9 mouse cellular contexts compared by ENCODE assay signal in the genomic region with DNA sequence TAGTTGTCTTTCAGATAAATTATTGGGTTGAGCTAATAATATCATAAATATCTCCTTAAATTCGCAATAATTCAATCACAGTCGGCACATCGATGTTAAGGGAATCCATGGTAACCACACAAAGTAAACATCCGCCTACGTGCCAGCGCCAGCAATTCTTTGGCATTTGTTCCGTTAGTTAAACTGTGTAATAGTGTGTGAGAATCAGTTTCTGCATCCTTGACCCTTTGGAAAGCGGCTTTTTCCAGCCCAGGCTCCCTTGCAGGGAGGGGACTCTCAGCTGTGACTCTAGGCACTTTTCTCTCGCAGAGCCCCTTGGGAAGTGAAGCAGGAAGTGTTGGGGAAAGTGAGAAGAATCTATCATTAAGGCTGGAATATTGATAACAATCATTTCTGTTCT.
DNase-seq lines count a peak whose midpoint lies in the region; ATAC-seq and TF ChIP-seq lines count a peak whose summit lies in the region.
"Had no signal": no experiment of that assay in that cellular context is flagged by ENCODE, and none has a peak within 500 bp of the region (broad histone marks: within the 10 kb centered on the region; RNA-seq: fewer than 3 reads in every experiment).

No protein-coding gene starts in this region.

- H3K36me3 ChIP-seq in neural tube, embryonic 15.5 days, result no peaks in the 10 kb centered on the region

- H3K9me3 ChIP-seq in neural tube, embryonic 15.5 days (replicated peaks), result no peaks in the 10 kb centered on the region

- H3K4me2 ChIP-seq in neural tube, embryonic 15.5 days, result no peak overlapping the region

- peak; percentile 55; the same call in 1 of the 2 replicates for ATAC-seq in neural tube, embryonic 15.5 days (ENCODE audit: low FRiP score)

- intact Hi-C loops in gastrocnemius, adult 2 months (cut with DNase I), result no loop called here

- no peak for TF ChIP-seq CTCF in gastrocnemius, adult 2 months (IDR thresholded peaks at IDR 0.05)

- H3K9ac ChIP-seq in neural tube, embryonic 15.5 days (replicated peaks), result no peak overlapping the region
- H3K9ac ChIP-seq: liver, embryonic 14.5 days had no signal

- H3K4me3 ChIP-seq in gastrocnemius, adult 2 months, result no peak overlapping the region
- no peak overlapping the region for H3K4me3 ChIP-seq in neural tube, embryonic 15.5 days (replicated peaks)

- DNase-seq in ovary, adult 18-20 months (ENCODE audit: low spot score), result peak; percentile 7
- DNase-seq in ovary, postnatal 10 days (ENCODE audit: low spot score), result no peak
- peak; percentile 36 for DNase-seq in gastrocnemius, adult 2 months
- DNase-seq in layer of hippocampus, postnatal 36 days, result peak; percentile 31 to 47
- no peak for DNase-seq in cerebellum, adult 11-12 months
- DNase-seq in urinary bladder, postnatal 14 days (ENCODE audit: low spot score), result no peak
- no peak for DNase-seq in urinary bladder, adult 18-20 months (ENCODE audit: low spot score in 2 of 2)

- no peak overlapping the region for H3K27ac ChIP-seq in gastrocnemius, adult 2 months
- H3K27ac ChIP-seq in neural tube, embryonic 15.5 days (replicated peaks), result no peak overlapping the region
- H3K27ac ChIP-seq: liver, embryonic 14.5 days had no signal

- 15% methylated on average over 9 of the region's 9 CpGs for WGBS in neural tube, embryonic 15.5 days

- peaks cover 3% of the 10 kb centered on the region; the same call in 1 of the 2 replicates for H3K4me1 ChIP-seq in neural tube, embryonic 15.5 days

- no peaks in the 10 kb centered on the region for H3K27me3 ChIP-seq in neural tube, embryonic 15.5 days (replicated peaks)

Comparison
In these comparisons a context has a peak if more than half of its experiments do, and no peak if none do; other contexts are left out.
1. DNase-seq: peak in ovary, adult 18-20 months (single experiment), gastrocnemius, adult 2 months (single experiment) and layer of hippocampus, postnatal 36 days (2 of 2); none in ovary, postnatal 10 days (single experiment), cerebellum, adult 11-12 months (single experiment), urinary bladder, postnatal 14 days (single experiment) and urinary bladder, adult 18-20 months (0 of 2).